Mouse (Mus musculus): Measurements from ENCODE around the gene Gpr34. TPM values are rescaled to one million over a fixed set of nuclear protein-coding genes. Genes with fewer than 3 reads are reported as not detected.

Gene Gpr34
- polyA plus RNA-seq, 1 experiment from 2014 or later = 0.38 TPM

DNA sequence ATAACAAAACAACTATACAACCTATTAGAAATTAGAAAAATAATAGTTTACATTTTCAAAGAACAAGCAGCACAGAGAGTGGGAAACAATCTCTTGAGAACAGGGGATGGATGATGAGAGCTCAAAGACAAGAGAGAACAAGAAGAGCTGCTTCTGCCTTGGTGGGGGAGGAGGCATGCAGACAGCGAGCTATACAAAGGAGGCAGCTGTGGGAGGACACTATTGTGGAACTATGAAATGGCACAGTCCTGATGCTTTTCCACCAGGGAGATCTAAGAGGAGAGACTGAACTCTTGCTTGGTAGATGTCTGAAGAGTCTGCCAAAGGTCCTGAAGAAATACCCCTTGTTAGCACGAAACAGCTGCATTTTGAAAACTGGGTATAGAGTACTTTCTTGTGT is 56.5 kb downstream of the Gpr34 start:
- Histone ChIP-seq H3K4me1 (ENCODE audit: control insufficient read depth, low read depth, low read length) (no peaks in the 10 kb centered on the region), H3K4me2 (ENCODE audit: low read depth, low read length) (no peak overlapping the region), H3K4me3 (ENCODE audit: low read depth, low read length) (no peak overlapping the region), H3K9ac (ENCODE audit: low read depth, low read length) (no peak overlapping the region), H3K27ac (ENCODE audit: low read length) (no peak overlapping the region), H3K27me3 (ENCODE audit: control insufficient read depth, insufficient read depth, low read depth, low read length) (no peaks in the 10 kb centered on the region), H3K36me3 (ENCODE audit: control insufficient read depth, insufficient read depth) (no peaks in the 10 kb centered on the region), H3K9me3 (replicated peaks; ENCODE audit: control insufficient read depth, low read length) (no peaks in the 10 kb centered on the region)
- ATAC-seq (ENCODE audit: low read depth) = no peak
- 56% methylated on average over 2 of the region's 2 CpGs for WGBS (ENCODE audit: insufficient replicate concordance)

Small RNA genes lying within 50 kb of the gene (microRNA-seq; reads per million reads assigned to microRNA genes)
- gene Gm25246 = not detected

Other genes with a start within 250 kb of the Gpr34 start
- gene Nyx, start 166.0 kb upstream of the Gpr34 start, polyA plus RNA-seq (2015; fragmentation: Nextera tagmentation; extraction: Ambion mirVana) = 0.04 TPM in 1 of 2 replicates, not detected in the other
- gene Gpr82, start 29.3 kb downstream of the Gpr34 start, polyA plus RNA-seq (2015; fragmentation: Nextera tagmentation; extraction: Ambion mirVana) = 0.05 TPM in 1 of 2 replicates, not detected in the other
- gene Cask, start 219.3 kb downstream of the Gpr34 start, polyA plus RNA-seq (2015; fragmentation: Nextera tagmentation; extraction: Ambion mirVana) = 1.3 and 1.4 TPM in 2 replicates

Data from liver, embryonic 16.5 days (tissue).